Mouse (Mus musculus): ENCODE measurements around the gene Cdkal1.

GRCm38 (mm10) chr13:29765296-29765695, 90.2 kb downstream of the Cdkal1 start:
- TF ChIP-seq CTCF (IDR thresholded peaks at IDR 0.05; ENCODE audit: control insufficient read depth, insufficient read depth, insufficient read length) (no peak), MAX (IDR thresholded peaks at IDR 0.05) (no peak), USF1 (IDR thresholded peaks at IDR 0.05; ENCODE audit: low read depth) (no peak)
